8 mouse cellular contexts compared by ENCODE assay signal in the genomic region with DNA sequence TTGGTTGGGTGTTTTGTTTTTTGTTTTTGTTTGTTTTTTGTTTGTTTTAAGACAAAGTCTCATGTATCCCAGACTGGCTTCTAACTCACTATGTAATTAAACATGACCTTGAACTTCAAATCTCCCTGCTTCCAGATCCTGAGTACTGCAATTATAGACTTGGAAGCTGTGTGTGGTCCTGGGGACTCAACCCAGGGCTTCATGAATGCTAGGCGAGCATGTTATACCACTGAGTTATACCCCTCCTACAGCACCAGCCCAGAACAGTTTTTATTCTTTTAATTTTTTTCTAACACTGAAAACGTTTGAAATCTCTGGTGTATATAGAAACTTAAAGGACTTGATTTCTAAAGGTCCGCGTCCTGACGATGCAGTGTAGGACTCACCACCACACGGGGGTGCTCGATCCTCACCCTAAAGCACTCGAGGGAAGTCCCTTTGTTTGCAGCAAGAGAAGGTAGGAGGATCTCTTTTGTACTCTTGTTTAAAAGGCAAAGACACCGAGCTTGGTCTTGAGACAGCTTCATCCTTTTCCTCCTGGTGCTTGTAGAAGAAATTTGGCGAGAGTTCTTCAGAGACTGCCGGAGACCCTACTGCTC.
DNase-seq lines count a peak whose midpoint lies in the region; ATAC-seq lines count a peak whose summit lies in the region.

No protein-coding gene starts in this region.

- H3K4me1 ChIP-seq in intestine, embryonic 14.5 days (replicated peaks; ENCODE audit: control insufficient read depth, insufficient read depth, low read length) = 0 out of 2 replicates have a peak, but pooled peaks cover 3% of the 10 kb centered on the region
- H3K4me1 ChIP-seq in intestine, embryonic 16.5 days (ENCODE audit: control insufficient read depth, insufficient read depth, low read length) = peaks cover 2% of the 10 kb centered on the region; the same call in 1 of the 2 replicates
- no peaks in the 10 kb centered on the region for H3K4me1 ChIP-seq in midbrain, embryonic 14.5 days (ENCODE audit: control insufficient read depth, insufficient read depth, low read length)

- no peak overlapping the region for H3K4me3 ChIP-seq in intestine, embryonic 14.5 days (ENCODE audit: low read depth, low read length)
- H3K4me3 ChIP-seq in intestine, embryonic 16.5 days (ENCODE audit: low read length) = no peak overlapping the region
- no peak overlapping the region for H3K4me3 ChIP-seq in midbrain, embryonic 14.5 days (replicated peaks; ENCODE audit: low read depth, low read length)

- no peaks in the 10 kb centered on the region for H3K9me3 ChIP-seq in intestine, embryonic 14.5 days (ENCODE audit: control insufficient read depth, low read length)
- no peaks in the 10 kb centered on the region for H3K9me3 ChIP-seq in intestine, embryonic 16.5 days (ENCODE audit: control insufficient read depth, low read length)
- no peaks in the 10 kb centered on the region for H3K9me3 ChIP-seq in midbrain, embryonic 14.5 days (ENCODE audit: control insufficient read depth, low read length)

- no peak overlapping the region for H3K9ac ChIP-seq in intestine, embryonic 14.5 days (ENCODE audit: low read length)
- no peak overlapping the region for H3K9ac ChIP-seq in intestine, embryonic 16.5 days (ENCODE audit: low read depth, low read length)
- 0 out of 2 replicates have a peak overlapping the region, but pooled peaks have one; percentile 3 for H3K9ac ChIP-seq in midbrain, embryonic 14.5 days (replicated peaks; ENCODE audit: low read length)

- no peak overlapping the region for H3K4me2 ChIP-seq in intestine, embryonic 14.5 days (ENCODE audit: low read length)
- no peak overlapping the region for H3K4me2 ChIP-seq in intestine, embryonic 16.5 days (ENCODE audit: low read depth, low read length)
- H3K4me2 ChIP-seq in midbrain, embryonic 14.5 days (ENCODE audit: low read length) = no peak overlapping the region

- ATAC-seq in intestine, embryonic 14.5 days (replicated peaks; ENCODE audit: low FRiP score, low TSS enrichment, low read depth) = peak; percentile 61
- no peak for ATAC-seq in intestine, embryonic 16.5 days
- peak; percentile 79 for ATAC-seq in common myeloid progenitor, adult 5-6 weeks (replicated peaks; ENCODE audit: low read depth, poor library complexity, severe bottlenecking)
- ATAC-seq in inflammation-experienced regulatory T-cells, adult 6 months = peak; percentile 71
- ATAC-seq in midbrain, embryonic 14.5 days (ENCODE audit: low FRiP score, low TSS enrichment) = peak; percentile 86

- intact Hi-C loops in left cerebral cortex, postnatal 14 days (cut with DNase I) = loop anchor here (5.0 to 10.0 kb wide), 3 partner anchors 286 to 666 kb away; no protein-coding TSS in a partner anchor

- no peak overlapping the region for H3K27ac ChIP-seq in intestine, embryonic 14.5 days (ENCODE audit: low read depth)
- H3K27ac ChIP-seq in intestine, embryonic 16.5 days (ENCODE audit: low read length) = no peak overlapping the region
- no peak overlapping the region for H3K27ac ChIP-seq in midbrain, embryonic 14.5 days (replicated peaks; ENCODE audit: low read depth, low read length)

- H3K27me3 ChIP-seq in intestine, embryonic 14.5 days (replicated peaks; ENCODE audit: control insufficient read depth, insufficient read depth, low read length) = no peaks in the 10 kb centered on the region
- H3K27me3 ChIP-seq in intestine, embryonic 16.5 days (replicated peaks; ENCODE audit: control insufficient read depth, insufficient read depth, low read length) = no peaks in the 10 kb centered on the region
- H3K27me3 ChIP-seq in midbrain, embryonic 14.5 days (ENCODE audit: control insufficient read depth, insufficient read depth, low read length) = no peaks in the 10 kb centered on the region

- 12% methylated on average over 11 of the region's 11 CpGs for WGBS in intestine, embryonic 14.5 days
- 9% methylated on average over 11 of the region's 11 CpGs for WGBS in intestine, embryonic 16.5 days
- 5% methylated on average over 11 of the region's 11 CpGs for whole genome bisulfite sequencing in midbrain, embryonic 14.5 days

- DNase-seq in intestine, embryonic 14.5 days (ENCODE audit: low spot score) = peak; percentile 91
- DNase-seq in gastrocnemius, postnatal 10 days = peak; percentile 83
- DNase-seq in left cerebral cortex, postnatal 14 days (ENCODE audit: low spot score in 2 of 2) = peak; percentile 76 to 89
- DNase-seq in midbrain, embryonic 14.5 days = peak; percentile 94
- peak; percentile 50 for DNase-seq in spleen, adult 12 weeks (ENCODE audit: low spot score)

- no peaks in the 10 kb centered on the region for H3K36me3 ChIP-seq in intestine, embryonic 14.5 days (ENCODE audit: control insufficient read depth, insufficient read depth, low read length)
- no peaks in the 10 kb centered on the region for H3K36me3 ChIP-seq in intestine, embryonic 16.5 days (ENCODE audit: control insufficient read depth, insufficient read depth, low read length)
- no peaks in the 10 kb centered on the region for H3K36me3 ChIP-seq in midbrain, embryonic 14.5 days (ENCODE audit: control insufficient read depth, insufficient read depth, low read length)
